Mouse (Mus musculus) heart, embryonic 16.5 days (tissue): ENCODE data around the gene Slc27a2. TPM values are rescaled to one million over a fixed set of nuclear protein-coding genes. Genes with fewer than 3 reads are reported as not detected.
"Not testable (repeated sequence)": the region's sequence is repeated elsewhere in the genome, so short reads cannot be mapped to it uniquely, and the experiment has no call there.

ENCODE experiments used
- ATAC-seq: fragments of 200-750 bp; cut with Nextera tagmentation; replicated peaks from 2 replicates; pipeline ENCODE4 v1.8.0; 2017; ENCODE audit warnings: moderate number of reproducible peaks; ENCODE audit not compliant: insufficient read depth, low FRiP score; ENCODE audit errors: extremely low read depth
- H3K27ac ChIP-seq: fragments of 300-500 bp; sonication (generic); 2 replicates; pipeline ENCODE4 v1.5.1; 2014; ENCODE audit warnings: mild to moderate bottlenecking, low read length, control low read depth, moderate library complexity
- H3K27me3 ChIP-seq: fragments of 300-500 bp; sonication (generic); 2 replicates; pipeline ENCODE4 v1.6.1; 2014; ENCODE audit warnings: low read length, mixed read lengths; ENCODE audit not compliant: control insufficient read depth, insufficient read depth
- H3K36me3 ChIP-seq: fragments of 300-500 bp; sonication (generic); 2 replicates; pipeline ENCODE4 v1.6.1; 2014; ENCODE audit not compliant: control insufficient read depth, insufficient read depth
- H3K4me1 ChIP-seq: fragments of 300-500 bp; sonication (generic); 2 replicates; pipeline ENCODE4 v1.6.1; 2014; ENCODE audit warnings: low read length, mixed read lengths; ENCODE audit not compliant: control insufficient read depth, insufficient read depth
- H3K4me2 ChIP-seq: fragments of 300-500 bp; sonication (generic); 2 replicates; pipeline ENCODE4 v1.6.1; 2014; ENCODE audit warnings: low read depth, mild to moderate bottlenecking, control low read depth, low read length
- H3K4me3 ChIP-seq: fragments of 300-500 bp; sonication (generic); 2 replicates; pipeline ENCODE4 v1.5.1; 2014; ENCODE audit warnings: mild to moderate bottlenecking, control low read depth, low read length
- H3K9ac ChIP-seq: fragments of 300-500 bp; sonication (generic); 2 replicates; pipeline ENCODE4 v1.6.1; 2014; ENCODE audit warnings: low read length, control low read depth
- H3K9me3 ChIP-seq: fragments of 300-500 bp; sonication (generic); replicated peaks from 2 replicates; pipeline ENCODE4 v1.6.1; 2016; ENCODE audit warnings: low read length; ENCODE audit not compliant: control insufficient read depth
- WGBS: fragments of 180-500 bp; shearing (Covaris S2); extraction: QIAGEN DNeasy Blood & Tissue Kit; methylation state at CpG from one replicate; pipeline ENCODE4 v1.1.7; 2014; 5-methylcytosine and 5-hydroxymethylcytosine counted together
- polyA plus RNA-seq: library from polyadenylated mRNA; unstranded; fragments of >200 nt; fragmentation: Nextera tagmentation; extraction: Ambion mirVana; gene quantifications from 2 replicates; pipeline ENCODE4 v1.2.1, GENCODE M21; 2015

Gene Slc27a2
- polyA plus RNA-seq, 1 experiment from 2014 or later = 0.80 TPM

GRCm38 (mm10) chr2:126522056-126522455 is 30.2 kb upstream of the Slc27a2 start:
- ATAC-seq = no peak
- H3K4me3 ChIP-seq = no peak overlapping the region
- H3K4me2 ChIP-seq = no peak overlapping the region
- H3K27ac ChIP-seq = no peak overlapping the region
- H3K4me1 ChIP-seq = peaks cover 3% of the 10 kb centered on the region; the same call in 1 of the 2 replicates
- no peaks in the 10 kb centered on the region for H3K27me3 ChIP-seq
- WGBS = 56% methylated on average over 8 of the region's 8 CpGs
- no peaks in the 10 kb centered on the region for H3K9me3 ChIP-seq
- H3K9ac ChIP-seq = no peak overlapping the region
- H3K36me3 ChIP-seq = no peaks in the 10 kb centered on the region

- H3K4me3 ChIP-seq, H3K4me1 ChIP-seq, H3K27me3 ChIP-seq, H3K4me2 ChIP-seq, H3K36me3 ChIP-seq, ATAC-seq, H3K27ac ChIP-seq, H3K9ac ChIP-seq, H3K9me3 ChIP-seq: not testable (repeated sequence)
- 58% methylated on average over 5 of the region's 5 CpGs for WGBS
Observed at GRCm38 (mm10) chr2:126523101-126523745, 29.0 kb upstream of the Slc27a2 start.

DNA sequence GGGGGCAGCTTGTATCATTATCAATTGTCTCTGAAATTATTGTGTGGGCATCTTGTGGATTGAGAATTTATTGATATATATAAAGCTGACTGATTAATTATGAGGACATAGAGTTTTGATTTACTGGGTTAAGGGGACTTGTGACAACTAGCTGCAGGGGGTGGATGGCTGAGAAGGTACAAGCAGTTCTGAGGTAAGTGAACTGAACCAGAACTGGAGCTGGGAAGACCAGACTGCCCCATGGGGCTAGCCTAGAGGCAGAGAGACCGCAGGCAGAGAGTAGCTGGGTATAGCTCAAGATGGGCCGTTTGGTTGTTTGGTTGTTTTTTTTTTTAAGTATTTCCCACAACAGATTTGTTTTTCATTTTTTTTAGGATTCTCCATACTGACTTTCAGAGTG is 27.9 kb upstream of the Slc27a2 start:
- WGBS = 82% methylated on average over 2 of the region's 2 CpGs
- no peak for ATAC-seq

GRCm38 (mm10) chr2:126527461-126527860 is 24.7 kb upstream of the Slc27a2 start:
- no peak for ATAC-seq
- Histone ChIP-seq H3K9me3 (no peaks in the 10 kb centered on the region), H3K4me1 (no peaks in the 10 kb centered on the region), H3K4me3 (no peak overlapping the region), H3K27me3 (no peaks in the 10 kb centered on the region), H3K27ac (no peak overlapping the region), H3K4me2 (no peak overlapping the region), H3K36me3 (no peaks in the 10 kb centered on the region), H3K9ac (no peak overlapping the region)
- WGBS = 77% methylated on average over 8 of the region's 8 CpGs

More for the DNA sequence above, 27.9 kb upstream of the Slc27a2 start:
- Histone ChIP-seq H3K27me3 (no peaks in the 10 kb centered on the region), H3K9ac (no peak overlapping the region), H3K4me3 (no peak overlapping the region), H3K36me3 (no peaks in the 10 kb centered on the region), H3K9me3 (no peaks in the 10 kb centered on the region), H3K4me2 (no peak overlapping the region), H3K27ac (no peak overlapping the region), H3K4me1 (peaks cover 3% of the 10 kb centered on the region; the same call in 1 of the 2 replicates)

DNA sequence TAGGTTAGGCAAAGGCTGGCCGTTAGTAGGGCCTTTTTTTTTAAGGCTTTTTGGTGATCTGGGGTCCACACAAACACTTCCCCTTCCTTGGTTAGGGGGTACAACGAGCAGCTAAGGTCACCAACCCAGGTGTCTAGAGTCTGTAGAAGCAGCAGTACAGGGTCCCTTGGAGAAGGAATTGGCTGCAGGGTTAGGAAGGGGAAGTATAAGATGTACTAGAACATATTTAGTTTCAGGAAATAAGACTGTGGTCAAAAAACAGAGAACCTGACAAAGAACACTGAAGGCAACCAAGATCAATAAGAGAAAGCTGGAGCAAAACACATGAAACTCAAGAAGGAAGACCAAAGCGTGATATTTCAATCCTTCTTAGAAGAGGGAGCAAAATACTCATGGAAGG is 21.6 kb upstream of the Slc27a2 start:
- H3K4me1 ChIP-seq = no peaks in the 10 kb centered on the region
- ATAC-seq = no peak
- no peaks in the 10 kb centered on the region; the same call in 1 of the 2 replicates for H3K9me3 ChIP-seq
- H3K27me3 ChIP-seq = no peaks in the 10 kb centered on the region
- no peaks in the 10 kb centered on the region for H3K36me3 ChIP-seq
- H3K27ac ChIP-seq = no peak overlapping the region
- no peak overlapping the region for H3K4me3 ChIP-seq
- no peak overlapping the region for H3K9ac ChIP-seq
- WGBS = 73% methylated on average over 3 of the region's 3 CpGs
- H3K4me2 ChIP-seq = no peak overlapping the region

GRCm38 (mm10) chr2:126537654-126538053 is 14.6 kb upstream of the Slc27a2 start:
- ATAC-seq = no peak
- H3K9ac ChIP-seq = no peak overlapping the region

DNA sequence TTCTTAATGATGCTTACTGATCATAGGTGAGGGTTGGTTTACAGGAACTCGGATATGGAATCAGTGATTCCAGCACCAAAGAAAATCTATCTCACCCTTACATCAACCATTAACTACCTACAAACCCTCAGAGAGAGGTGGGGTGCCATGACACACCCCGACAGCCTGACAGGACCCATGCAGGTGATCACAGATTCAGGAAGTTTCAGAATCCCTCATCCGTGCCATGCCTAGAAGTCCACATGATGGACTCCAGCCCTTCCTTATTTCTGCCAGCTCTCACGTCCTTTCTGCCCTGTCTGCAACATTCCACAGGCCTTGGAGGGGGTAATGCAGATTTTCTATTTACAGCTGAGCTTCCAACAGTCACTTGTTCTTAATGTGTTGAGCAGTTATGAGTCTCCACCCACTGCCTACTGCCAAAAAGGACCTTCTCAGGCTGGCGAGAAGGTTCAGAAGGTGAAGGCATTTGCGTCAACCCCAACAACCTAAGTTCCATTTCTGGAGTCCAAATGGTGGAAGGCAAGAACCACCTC is 11.7 kb upstream of the Slc27a2 start:
- Histone ChIP-seq H3K27ac (0 out of 2 replicates have a peak overlapping the region, but pooled peaks have one; percentile 19), H3K4me3 (no peak overlapping the region), H3K27me3 (no peaks in the 10 kb centered on the region), H3K4me1 (peaks cover 4% of the 10 kb centered on the region), H3K36me3 (no peaks in the 10 kb centered on the region), H3K9me3 (no peaks in the 10 kb centered on the region), H3K4me2 (no peak overlapping the region), H3K9ac (no peak overlapping the region)
- 64% methylated on average over 6 of the region's 6 CpGs for WGBS
- ATAC-seq = no peak

More at GRCm38 (mm10) chr2:126537654-126538053, 14.6 kb upstream of the Slc27a2 start:
- H3K27me3 ChIP-seq = no peaks in the 10 kb centered on the region
- H3K4me3 ChIP-seq = no peak overlapping the region
- H3K9me3 ChIP-seq = no peaks in the 10 kb centered on the region; the same call in 1 of the 2 replicates
- no peak overlapping the region for H3K27ac ChIP-seq
- H3K4me1 ChIP-seq = peaks cover 4% of the 10 kb centered on the region
- no peaks in the 10 kb centered on the region for H3K36me3 ChIP-seq
- no peak overlapping the region for H3K4me2 ChIP-seq

DNA sequence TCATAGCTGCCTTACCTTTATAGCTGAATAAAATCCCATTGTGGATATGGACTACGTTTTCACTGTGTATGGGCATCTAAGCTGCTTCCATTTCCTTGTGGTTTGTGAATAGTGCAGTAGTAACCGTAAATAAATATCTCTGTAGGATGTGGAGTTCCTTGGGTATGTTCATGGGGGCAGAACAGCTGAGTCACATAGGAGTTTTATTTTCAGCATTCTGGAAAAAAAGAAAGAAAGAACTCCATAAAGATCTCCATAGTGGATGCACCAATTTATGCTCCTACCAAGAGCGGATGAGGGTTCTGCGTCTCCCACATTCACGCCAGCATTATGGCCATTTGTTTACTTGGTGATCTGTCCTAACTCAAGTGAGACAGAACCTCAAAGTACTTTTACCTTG is 10.0 kb upstream of the Slc27a2 start:
- Histone ChIP-seq H3K4me1 (peaks cover 4% of the 10 kb centered on the region), H3K9me3 (no peaks in the 10 kb centered on the region), H3K9ac (no peak overlapping the region), H3K4me2 (no peak overlapping the region), H3K4me3 (no peak overlapping the region), H3K36me3 (no peaks in the 10 kb centered on the region), H3K27me3 (no peaks in the 10 kb centered on the region), H3K27ac (no peak overlapping the region)
- WGBS = 86% methylated on average over 5 of the region's 5 CpGs
- ATAC-seq = no peak

DNA sequence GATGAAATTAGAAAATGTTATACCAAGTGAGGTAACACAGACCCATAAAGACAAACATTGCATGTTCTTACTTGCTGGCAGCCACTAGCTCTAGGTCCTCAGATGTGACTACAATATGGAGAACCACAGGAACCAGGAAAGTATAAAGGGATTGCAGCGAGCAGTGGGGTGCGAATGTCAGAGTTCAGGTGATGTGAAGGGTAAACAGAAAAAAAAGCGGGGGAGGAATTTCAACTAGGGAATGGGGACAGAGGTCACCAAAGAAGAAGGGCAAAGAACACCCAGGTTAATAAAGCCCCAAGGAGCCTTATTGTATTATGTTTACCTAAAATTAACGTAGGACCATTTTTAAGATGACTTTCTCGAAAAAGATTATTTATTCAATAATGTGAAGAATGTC is 6.9 kb upstream of the Slc27a2 start:
- no peak overlapping the region for H3K4me2 ChIP-seq
- ATAC-seq = no peak
- WGBS = 60% methylated on average over 5 of the region's 5 CpGs

More for the DNA sequence above, 6.9 kb upstream of the Slc27a2 start:
- Histone ChIP-seq H3K27ac (no peak overlapping the region), H3K4me3 (no peak overlapping the region), H3K4me1 (peaks cover 4% of the 10 kb centered on the region), H3K9ac (no peak overlapping the region), H3K27me3 (no peaks in the 10 kb centered on the region), H3K9me3 (no peaks in the 10 kb centered on the region), H3K36me3 (no peaks in the 10 kb centered on the region)
